Mouse (Mus musculus) megakaryocyte, embryonic 14.5 days (primary cell): Measurements from ENCODE around the gene Mob1a.

Experiments used
- FLI1 ChIP-seq: IDR thresholded peaks from 2 replicates; pipeline ENCODE4 v1.6.1; 2012; ENCODE audit warnings: low read length, inconsistent platforms, mixed read lengths
- GATA1 ChIP-seq: IDR thresholded peaks from 3 replicates; pipeline ENCODE4 v1.6.1; 2012; ENCODE audit warnings: mixed read lengths, low read length, inconsistent platforms, borderline replicate concordance

DNA sequence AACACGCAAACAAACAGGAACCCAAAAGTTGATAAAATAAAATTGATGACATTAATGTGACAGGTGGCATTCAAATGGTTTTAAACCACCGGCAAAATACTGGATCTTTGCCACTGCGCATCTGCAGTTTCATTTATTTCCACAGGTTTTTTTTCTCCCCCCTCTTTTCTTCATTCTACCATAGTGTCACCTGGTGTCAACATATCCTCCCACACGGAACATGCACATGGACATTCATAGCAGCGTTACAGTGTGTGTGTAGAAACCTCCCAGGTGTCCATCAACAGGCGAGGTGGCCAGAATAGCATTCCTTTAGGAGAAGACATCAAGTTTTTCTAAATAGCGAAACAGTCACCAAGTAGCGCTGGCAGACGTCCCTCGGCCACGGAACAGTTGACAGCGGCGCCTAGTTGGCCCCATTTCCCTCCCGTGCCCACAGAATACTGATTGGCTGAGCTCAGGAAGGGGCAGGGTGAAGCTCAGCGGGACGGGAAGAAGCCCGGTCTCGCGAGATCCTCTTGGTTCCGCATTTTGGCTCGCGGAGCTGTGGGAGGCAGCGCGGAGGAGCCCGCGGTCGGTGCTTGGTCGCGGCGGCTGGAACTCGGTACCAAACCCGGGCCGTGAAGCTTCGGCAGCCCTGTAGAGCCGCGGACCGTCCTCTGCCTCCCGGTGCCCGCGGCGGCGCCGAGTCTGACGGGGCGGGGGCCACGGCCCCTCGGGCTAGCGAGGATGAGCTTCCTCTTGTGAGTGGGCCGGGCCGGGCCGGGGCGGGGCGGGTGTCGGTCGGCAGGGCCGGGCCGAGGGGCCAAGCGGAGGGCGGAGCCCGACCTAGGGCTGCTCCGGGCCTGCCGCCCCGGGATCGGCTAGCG is at the start of gene Mob1a, which contains the start of gene Mthfd2:
- TF ChIP-seq GATA1 (no peak), FLI1 (no peak)
